Mouse (Mus musculus): ENCODE results near the gene Gjc2.

GRCm38 (mm10) chr11:59209003-59209441 lies 26.0 kb upstream of the Gjc2 start:
- no peak for TF ChIP-seq TAL1 (IDR thresholded peaks at IDR 0.05; ENCODE audit: low read length)
- TF ChIP-seq GATA1 (IDR thresholded peaks at IDR 0.05; ENCODE audit: low read length) = no peak
